In the genomic region with DNA sequence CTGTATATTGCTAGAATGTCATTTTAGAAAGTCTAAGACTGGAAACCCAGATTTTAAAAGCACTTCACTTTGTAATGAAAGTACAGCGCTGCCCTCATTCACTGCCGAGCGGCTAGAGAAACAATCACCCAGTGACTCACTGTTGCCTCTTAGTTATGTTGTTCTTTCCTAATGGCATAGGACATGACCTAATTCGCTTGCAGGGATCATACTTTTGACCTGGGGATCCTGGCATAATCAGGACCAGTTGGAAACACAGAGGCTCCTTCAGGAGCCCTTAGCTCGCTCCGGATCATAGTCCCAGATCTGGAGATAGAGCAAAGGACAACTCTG, we compare ENCODE assay signal across 8 mouse cellular contexts. TPM values are rescaled to one million over a fixed set of nuclear protein-coding genes. Genes with fewer than 3 reads are reported as not detected.
DNase-seq lines count a peak whose midpoint lies in the region; ATAC-seq and TF ChIP-seq lines count a peak whose summit lies in the region.

No protein-coding gene starts in this region.

- WGBS in heart, embryonic 14.5 days, result 0% methylated on average over 6 of the region's 6 CpGs
- 0% methylated on average over 6 of the region's 6 CpGs for WGBS in forebrain, postnatal 0 days
- WGBS in liver, embryonic 14.5 days (ENCODE audit: insufficient replicate concordance), result 2% methylated on average over 6 of the region's 6 CpGs

- in situ Hi-C loops in Patski (cut with MboI; ENCODE audit: low pct_unique_long_range_greater_than_20kb), result loop anchor here (10.0 kb wide), 1 partner anchor 406 kb away; no protein-coding TSS in a partner anchor

- TF ChIP-seq EP300 in liver, embryonic 14.5 days (IDR thresholded peaks at IDR 0.05; ENCODE audit: low read depth), result no peak

- CTCF ChIA-PET in Patski (lab: Charles Lee), result interaction anchor here (1.2 kb wide), 1 partner anchor 16 kb away, joined by 3 read pairs; no protein-coding TSS in a partner anchor

- H3K4me1 ChIP-seq in heart, embryonic 14.5 days (ENCODE audit: control insufficient read depth in 2 of 2, insufficient read depth in 2 of 2, low read length in 2 of 2), result no peaks in the 10 kb centered on the region
- peaks cover 4% of the 10 kb centered on the region; the same call in 1 of the 2 replicates for H3K4me1 ChIP-seq in forebrain, postnatal 0 days (ENCODE audit: insufficient read depth)
- no peaks in the 10 kb centered on the region for H3K4me1 ChIP-seq in liver, embryonic 14.5 days (replicated peaks; ENCODE audit: control insufficient read depth in 2 of 2, insufficient read depth in 2 of 2, low read length in 1 of 2)

- H3K9ac ChIP-seq in heart, embryonic 14.5 days (ENCODE audit: low read length), result peak overlapping the region; percentile 75
- peak overlapping the region; percentile 81 for H3K9ac ChIP-seq in forebrain, postnatal 0 days
- no peak overlapping the region for H3K9ac ChIP-seq in liver, embryonic 14.5 days (replicated peaks)

- peak overlapping the region; percentile 71 to 76 for H3K27ac ChIP-seq in heart, embryonic 14.5 days (replicated peaks in 1 of 2; ENCODE audit: control insufficient read depth in 1 of 2, insufficient read depth in 1 of 2, low read depth in 2 of 2, low read length in 2 of 2)
- H3K27ac ChIP-seq in forebrain, postnatal 0 days (ENCODE audit: low read depth, low read length), result peak overlapping the region; percentile 88
- H3K27ac ChIP-seq in liver, embryonic 14.5 days, result no peak overlapping the region

- H3K4me3 ChIP-seq in heart, embryonic 14.5 days (ENCODE audit: control insufficient read depth in 1 of 2, insufficient read depth in 1 of 2, low read depth in 1 of 2, low read length in 2 of 2), result peak overlapping the region; percentile 74 to 87
- H3K4me3 ChIP-seq in forebrain, postnatal 0 days (ENCODE audit: low read depth, low read length), result peak overlapping the region; percentile 70
- peak overlapping the region; percentile 46 to 47 for H3K4me3 ChIP-seq in liver, embryonic 14.5 days (ENCODE audit: insufficient read depth in 1 of 2, low read depth in 2 of 2, low read length in 2 of 2)

- no peak for DNase-seq in heart, adult 8-10 months (ENCODE audit: low spot score)
- no peak for DNase-seq in Patski (ENCODE audit: low read depth, low spot score)
- DNase-seq in forebrain, postnatal 0 days, result no peak
- DNase-seq in liver, embryonic 14.5 days (ENCODE audit: low read depth in 3 of 3, low spot score in 3 of 3), result no peak
- peak; percentile 3 for DNase-seq in testis, postnatal 14 days (ENCODE audit: low spot score)
- no peak for DNase-seq in thymus, postnatal 14 days
- no peak for DNase-seq in yolk sac, embryonic 10.5 days (ENCODE audit: low spot score)

- no peaks in the 10 kb centered on the region for H3K9me3 ChIP-seq in heart, embryonic 14.5 days (ENCODE audit: control insufficient read depth, low read length)
- no peaks in the 10 kb centered on the region for H3K9me3 ChIP-seq in forebrain, postnatal 0 days (ENCODE audit: low read length)
- H3K9me3 ChIP-seq in liver, embryonic 14.5 days (ENCODE audit: control insufficient read depth, low read length), result no peaks in the 10 kb centered on the region

- H3K4me2 ChIP-seq in heart, embryonic 14.5 days (ENCODE audit: low read length), result peak overlapping the region; percentile 96
- H3K4me2 ChIP-seq in forebrain, postnatal 0 days (ENCODE audit: low read depth), result peak overlapping the region; percentile 92
- H3K4me2 ChIP-seq in liver, embryonic 14.5 days (ENCODE audit: low read depth), result peak overlapping the region; percentile 60

- peak; percentile 64 for ATAC-seq in heart, embryonic 14.5 days (ENCODE audit: insufficient number of reproducible peaks, insufficient read depth, low FRiP score, low read depth)
- ATAC-seq in Patski, result peak; percentile 76
- ATAC-seq in forebrain, postnatal 0 days, result no peak; the same call in none of the 2 replicates
- no peak for ATAC-seq in liver, embryonic 14.5 days (ENCODE audit: insufficient read depth)

- no peak for TF ChIP-seq CTCF in Patski (IDR thresholded peaks at IDR 0.05)
- TF ChIP-seq CTCF in forebrain, postnatal 0 days (IDR thresholded peaks at IDR 0.05; ENCODE audit: low read depth), result no peak
- no peak for TF ChIP-seq CTCF in liver, embryonic 14.5 days (IDR thresholded peaks at IDR 0.05; ENCODE audit: low read depth)

- no peaks in the 10 kb centered on the region for H3K27me3 ChIP-seq in heart, embryonic 14.5 days (ENCODE audit: control insufficient read depth, insufficient read depth, low read length)
- H3K27me3 ChIP-seq in Patski, result peaks cover 43% of the 10 kb centered on the region
- H3K27me3 ChIP-seq in forebrain, postnatal 0 days (ENCODE audit: insufficient read depth, low read length), result no peaks in the 10 kb centered on the region
- H3K27me3 ChIP-seq in liver, embryonic 14.5 days (ENCODE audit: control insufficient read depth, insufficient read depth, low read length), result peaks cover 17% of the 10 kb centered on the region

- H3K36me3 ChIP-seq in heart, embryonic 14.5 days (ENCODE audit: control insufficient read depth, insufficient read depth, low read length), result no peaks in the 10 kb centered on the region
- H3K36me3 ChIP-seq in forebrain, postnatal 0 days (ENCODE audit: insufficient read depth), result no peaks in the 10 kb centered on the region
- no peaks in the 10 kb centered on the region for H3K36me3 ChIP-seq in liver, embryonic 14.5 days (replicated peaks; ENCODE audit: control insufficient read depth, insufficient read depth, low read depth)

- POLR2A ChIA-PET in Patski (lab: Charles Lee), result interaction anchor here (0.6 kb wide), 1 partner anchor 86 kb away, joined by 4 read pairs; no protein-coding TSS in a partner anchor

RNA-seq across cellular contexts. Expression of a gene that starts 0.8 kb away (rescaled TPM):
- 3.8 and 4.1 TPM in 2 replicates for polyA plus RNA-seq in heart, embryonic 14.5 days (2014; fragmentation: Nextera tagmentation; extraction: Ambion mirVana)
- total RNA-seq in heart, adult 8-10 months (2022), result 10 to 100 TPM; 10.3 to 18.1 (median 12.1) TPM
- polyA plus RNA-seq in Patski (2021), result 2.7 TPM
- total RNA-seq in forebrain, postnatal 0 days (2014; rRNA removed), result 13.8 and 18.3 TPM in 2 replicates
- 5.5 and 13.5 TPM in 2 replicates for polyA plus RNA-seq in forebrain, postnatal 0 days (2015; fragmentation: Nextera tagmentation; extraction: Ambion mirVana)
- polyA plus RNA-seq in liver, embryonic 14.5 days (2012; rRNA removed), result 0.05 and 0.08 TPM in 2 replicates
- 0.21 and 0.41 TPM in 2 replicates for polyA plus RNA-seq in liver, embryonic 14.5 days (2014; fragmentation: Nextera tagmentation; extraction: Ambion mirVana)

Comparison
In these comparisons a context has a peak if more than half of its experiments do, and no peak if none do; other contexts are left out.
1. ATAC-seq: peak in heart, embryonic 14.5 days (single experiment) and Patski (single experiment); none in forebrain, postnatal 0 days (single experiment) and liver, embryonic 14.5 days (single experiment).
2. Peak in every context shown above with its lines, with median percentiles within 50 percentile points of each other: H3K4me2 ChIP-seq and H3K4me3 ChIP-seq.